Mouse (Mus musculus) thymus, adult 2 months (tissue): ENCODE data around the gene Styx. TPM values are rescaled to one million over a fixed set of nuclear protein-coding genes. Genes with fewer than 3 reads are reported as not detected.

Experiments
- DNase-seq: peaks from one replicate; pipeline ENCODE4 v3.0.0; 2021
- H3K27ac ChIP-seq: fragments of 200-500 bp; 2 replicates; pipeline ENCODE4 v1.5.1; 2012; ENCODE audit warnings: low read length, control low read depth; ENCODE audit not compliant: control insufficient read depth, insufficient read depth
- H3K27me3 ChIP-seq: fragments of 200-500 bp; 2 replicates; pipeline ENCODE4 v1.6.1; 2012; ENCODE audit warnings: mild to moderate bottlenecking, low read length, moderate library complexity, mixed read lengths; ENCODE audit not compliant: control insufficient read depth, insufficient read depth
- H3K36me3 ChIP-seq: fragments of 200-500 bp; 2 replicates; pipeline ENCODE4 v1.6.1; 2012; ENCODE audit warnings: mild to moderate bottlenecking, low read length, moderate library complexity; ENCODE audit not compliant: control insufficient read depth, insufficient read depth
- H3K4me1 ChIP-seq: fragments of 200-500 bp; replicated peaks from 2 replicates; pipeline ENCODE4 v1.6.1; 2012; ENCODE audit warnings: low read length; ENCODE audit not compliant: control insufficient read depth, insufficient read depth
- H3K4me3 ChIP-seq: fragments of 200-500 bp; 2 replicates; pipeline ENCODE4 v1.5.1; 2012; ENCODE audit warnings: mild to moderate bottlenecking, low read length, control low read depth, moderate library complexity; ENCODE audit not compliant: control insufficient read depth, insufficient read depth
- CTCF ChIP-seq: fragments of 200-500 bp; IDR thresholded peaks from 2 replicates; pipeline ENCODE4 v1.5.1; 2012; ENCODE audit warnings: mild to moderate bottlenecking, control low read depth, low read length, moderate library complexity, borderline replicate concordance; ENCODE audit not compliant: control insufficient read depth, poor library complexity, insufficient read depth; ENCODE audit errors: extremely low read depth
- POLR2A ChIP-seq: fragments of 200-500 bp; IDR thresholded peaks from 2 replicates; pipeline ENCODE4 v1.6.1; 2012; ENCODE audit warnings: mild to moderate bottlenecking, low read length, control low read depth, moderate library complexity; ENCODE audit not compliant: control insufficient read depth, poor library complexity, insufficient read depth; ENCODE audit errors: extremely low read depth
- WGBS: fragments of 180-500 bp; shearing (Covaris S2); methylation state at CpG from one replicate; pipeline ENCODE4 v1.1.7; 2018; 5-methylcytosine and 5-hydroxymethylcytosine counted together
- polyA plus RNA-seq: library from polyadenylated mRNA; depleted of rRNA; stranded (reverse); fragments of >200 nt; gene quantifications from 2 replicates; pipeline ENCODE4 v1.2.3, GENCODE M21; 2012

The Styx gene
- polyA plus RNA-seq, 1 experiment, result 22.6 TPM

DNA sequence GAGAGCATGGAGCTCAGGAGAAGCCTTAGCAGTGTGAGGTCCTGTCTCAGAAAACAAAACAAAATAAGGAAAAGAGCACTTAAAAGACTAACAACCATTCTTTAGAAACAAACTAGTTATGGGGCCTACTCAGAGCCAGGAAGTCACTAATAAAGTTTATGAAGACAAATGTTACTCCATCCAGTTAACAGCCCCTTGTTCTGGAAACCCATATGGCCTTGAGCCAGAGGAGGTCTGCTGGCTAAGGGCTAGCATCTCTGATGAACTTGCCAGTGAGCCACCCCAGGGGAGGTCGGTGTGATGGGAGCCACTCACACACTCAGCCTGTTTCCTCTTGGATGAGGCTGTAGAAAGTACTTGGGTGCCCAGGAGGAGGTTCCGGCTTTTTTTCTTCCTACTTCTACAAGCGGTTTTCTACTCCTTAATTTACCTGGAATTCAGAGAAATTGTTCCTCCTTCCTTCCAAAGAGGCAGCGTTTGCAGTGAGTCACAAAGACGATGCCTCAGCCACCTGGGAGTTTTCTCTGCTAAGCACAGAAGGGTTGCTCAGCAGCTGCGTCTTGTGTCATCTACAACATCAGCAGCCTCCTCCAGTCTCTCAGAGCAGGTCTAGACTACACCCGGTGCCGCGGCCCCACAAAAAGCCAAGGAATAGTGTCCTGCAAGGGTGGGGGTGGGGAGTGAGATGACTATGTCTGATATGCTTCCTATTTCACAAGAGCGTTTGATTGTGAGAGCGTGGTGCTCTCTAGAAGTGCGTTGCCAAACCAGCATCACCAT, 92.1 kb downstream of the Styx start:
- no peak for DNase-seq
- Histone ChIP-seq H3K27ac (no peak overlapping the region), H3K36me3 (no peaks in the 10 kb centered on the region), H3K4me3 (no peak overlapping the region), H3K27me3 (no peaks in the 10 kb centered on the region), H3K4me1 (no peaks in the 10 kb centered on the region)
- 58% methylated on average over 12 of the region's 12 CpGs for WGBS
- no peak for TF ChIP-seq CTCF
- no peak for TF ChIP-seq POLR2A

DNA sequence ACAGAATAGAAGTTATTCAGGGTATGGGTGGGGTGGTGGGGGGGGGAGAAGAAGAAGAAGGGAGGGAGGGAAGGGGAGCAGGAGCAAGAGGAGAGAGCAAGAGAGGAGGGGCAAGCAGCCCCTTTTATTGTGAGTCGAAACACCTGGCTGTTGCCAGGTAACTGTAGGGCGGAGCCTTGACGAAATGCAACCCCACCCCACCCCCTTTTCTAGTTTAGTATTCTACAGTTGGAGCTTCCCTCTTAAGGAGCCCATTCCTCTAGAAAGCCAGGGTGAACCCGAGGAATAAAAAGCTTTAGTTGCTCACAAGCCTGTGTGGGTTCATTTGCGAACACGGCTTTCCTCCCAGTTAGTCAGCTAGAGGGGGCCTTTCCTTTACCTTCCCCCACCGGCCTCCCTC, 94.0 kb downstream of the Styx start:
- 79% methylated on average over 7 of the region's 7 CpGs for WGBS
- no peak for DNase-seq
- Histone ChIP-seq H3K27ac (no peak overlapping the region), H3K27me3 (no peaks in the 10 kb centered on the region), H3K4me1 (no peaks in the 10 kb centered on the region), H3K36me3 (no peaks in the 10 kb centered on the region), H3K4me3 (no peak overlapping the region)
- TF ChIP-seq CTCF (no peak), POLR2A (no peak)

DNA sequence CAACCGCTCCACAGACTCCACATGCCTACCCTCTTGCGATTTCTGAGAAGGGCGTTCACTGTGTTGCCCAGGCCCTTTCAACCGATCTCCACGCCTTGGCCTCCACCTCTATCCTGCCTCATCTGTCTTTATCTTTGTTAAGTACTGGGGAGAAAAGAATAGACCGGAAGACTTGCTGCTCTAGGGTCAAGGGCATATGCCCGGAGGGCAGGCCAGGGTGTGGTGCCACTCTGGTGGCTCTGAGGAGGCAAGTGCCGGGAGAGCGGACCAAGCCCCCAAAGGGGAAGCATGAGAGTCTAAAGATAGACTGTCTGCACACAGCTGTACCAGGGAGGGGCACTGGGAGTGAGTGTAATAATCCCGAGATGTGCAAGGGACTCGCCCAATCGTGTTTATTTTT, 94.6 kb downstream of the Styx start:
- 88% methylated on average over 12 of the region's 12 CpGs for WGBS
- Histone ChIP-seq H3K27me3 (no peaks in the 10 kb centered on the region), H3K4me1 (no peaks in the 10 kb centered on the region), H3K36me3 (no peaks in the 10 kb centered on the region), H3K27ac (no peak overlapping the region), H3K4me3 (no peak overlapping the region)
- no peak for DNase-seq
- no peak for TF ChIP-seq CTCF
- no peak for TF ChIP-seq POLR2A

DNA sequence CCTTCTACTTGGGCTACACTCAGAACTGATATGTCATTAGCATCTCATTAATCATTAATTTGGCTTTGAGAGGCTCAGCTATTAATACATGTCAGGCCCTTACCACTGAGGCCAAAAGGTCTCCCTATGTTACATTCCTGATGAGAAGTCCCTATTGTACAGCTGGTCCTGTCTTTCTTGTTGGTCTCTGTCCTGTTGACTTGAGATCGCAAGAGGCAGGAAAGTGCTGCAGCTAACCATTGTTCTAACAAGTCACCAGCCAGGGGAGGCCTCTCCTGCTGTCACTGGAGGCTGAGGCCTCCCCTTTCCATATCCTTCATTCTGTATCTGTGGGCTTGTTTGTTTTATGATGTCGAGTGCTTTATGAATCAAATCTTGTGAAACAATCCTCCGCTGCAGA, 95.9 kb downstream of the Styx start:
- no peaks in the 10 kb centered on the region for H3K36me3 ChIP-seq
- no peaks in the 10 kb centered on the region for H3K4me1 ChIP-seq
- TF ChIP-seq POLR2A (no peak), CTCF (no peak)
- no peak overlapping the region for H3K27ac ChIP-seq
- H3K27me3 ChIP-seq, result no peaks in the 10 kb centered on the region
- no peak for DNase-seq
- WGBS, result 93% methylated on average over 3 of the region's 3 CpGs
- H3K4me3 ChIP-seq, result no peak overlapping the region

DNA sequence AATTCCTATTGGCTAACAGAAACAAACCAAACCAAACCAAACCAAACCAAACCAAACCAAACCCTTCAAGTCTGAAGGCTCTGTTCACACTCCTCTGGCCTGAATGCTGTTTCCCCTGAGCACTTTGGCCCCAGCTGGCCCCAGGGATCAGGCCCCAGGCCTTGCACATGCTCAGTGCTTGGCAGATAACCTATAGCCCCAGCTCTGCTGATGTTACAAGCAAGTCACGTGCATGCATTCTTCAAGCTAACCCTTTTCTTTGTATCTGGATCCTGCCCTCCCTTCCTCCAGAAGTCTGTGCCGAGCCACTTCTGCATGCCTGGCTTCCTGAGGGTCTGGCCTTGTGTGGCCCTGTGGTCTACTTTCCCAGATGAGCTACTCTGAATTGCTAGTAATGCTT, 100.2 kb downstream of the Styx start:
- DNase-seq, result no peak
- no peaks in the 10 kb centered on the region for H3K36me3 ChIP-seq
- no peak overlapping the region for H3K27ac ChIP-seq
- no peak overlapping the region for H3K4me3 ChIP-seq
- no peaks in the 10 kb centered on the region for H3K4me1 ChIP-seq
- 31% methylated on average over 2 of the region's 2 CpGs for WGBS
- H3K27me3 ChIP-seq, result no peaks in the 10 kb centered on the region
- no peak for TF ChIP-seq CTCF

DNA sequence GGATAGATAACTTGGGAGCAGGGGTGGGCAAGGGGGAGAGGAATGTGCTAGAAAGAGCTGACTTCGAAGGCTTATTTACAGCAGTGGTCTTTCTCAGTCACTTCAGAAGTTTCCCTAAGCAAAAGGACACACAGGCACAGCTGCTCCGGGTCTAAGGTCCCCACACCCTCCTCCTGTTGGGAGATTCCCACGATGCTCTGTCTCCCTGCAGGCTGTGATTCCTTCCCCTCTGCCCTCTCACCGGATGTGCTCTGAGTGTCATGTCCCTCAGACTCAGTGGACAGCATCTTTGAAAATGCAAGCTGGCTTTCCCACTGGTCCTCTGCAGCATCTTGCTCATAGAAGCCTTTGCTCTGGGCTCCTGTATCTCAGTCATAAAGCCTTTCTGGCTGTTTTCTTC, 101.3 kb downstream of the Styx start:
- Histone ChIP-seq H3K4me1 (no peaks in the 10 kb centered on the region), H3K4me3 (no peak overlapping the region), H3K27ac (no peak overlapping the region), H3K36me3 (no peaks in the 10 kb centered on the region), H3K27me3 (no peaks in the 10 kb centered on the region)
- DNase-seq, result no peak
- TF ChIP-seq CTCF (no peak), POLR2A (no peak)
- WGBS, result 66% methylated on average over 4 of the region's 4 CpGs

DNA sequence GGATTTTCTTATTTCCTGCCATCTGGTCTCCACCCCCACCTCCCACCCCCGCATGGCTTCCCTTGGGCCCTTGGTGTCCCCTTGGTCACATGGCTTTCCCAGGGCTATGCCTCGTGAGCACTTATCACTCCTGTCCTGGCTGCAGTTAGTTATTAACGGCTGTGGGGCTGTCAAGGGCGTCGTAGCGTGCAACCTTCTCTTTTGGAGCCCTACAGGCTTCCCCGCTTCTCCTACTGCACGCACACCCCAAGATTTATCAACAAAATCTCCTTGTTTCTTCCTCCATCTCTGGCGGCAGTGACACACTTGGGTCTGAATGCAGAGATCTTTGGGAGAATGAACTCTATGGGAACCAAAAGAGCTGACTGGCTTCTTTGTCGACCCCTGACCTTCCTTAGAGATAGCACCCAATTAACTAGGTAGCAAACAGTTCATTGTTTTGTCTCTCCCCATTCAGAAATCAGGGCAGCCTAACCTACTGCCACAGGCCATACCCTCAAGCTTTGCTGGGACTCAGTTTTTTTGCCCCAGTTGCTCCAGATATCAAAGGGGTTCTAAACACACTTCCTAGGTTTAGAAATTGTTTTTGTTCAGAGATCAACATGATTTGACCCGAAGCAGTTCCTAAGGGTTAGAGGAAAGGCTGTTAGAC, 102.1 kb downstream of the Styx start:
- WGBS, result 43% methylated on average over 11 of the region's 11 CpGs
- TF ChIP-seq CTCF (no peak), POLR2A (no peak)
- no peaks in the 10 kb centered on the region for H3K36me3 ChIP-seq
- no peak overlapping the region for H3K27ac ChIP-seq
- no peaks in the 10 kb centered on the region for H3K27me3 ChIP-seq
- H3K4me3 ChIP-seq, result no peak overlapping the region
- no peaks in the 10 kb centered on the region for H3K4me1 ChIP-seq
- DNase-seq, result no peak
